Mouse (Mus musculus): ENCODE data around the gene Esd. TPM values are rescaled to one million over a fixed set of nuclear protein-coding genes. Genes with fewer than 3 reads are reported as not detected.

Gene Esd
- polyA plus RNA-seq, 1 experiment, result 394 TPM

DNA sequence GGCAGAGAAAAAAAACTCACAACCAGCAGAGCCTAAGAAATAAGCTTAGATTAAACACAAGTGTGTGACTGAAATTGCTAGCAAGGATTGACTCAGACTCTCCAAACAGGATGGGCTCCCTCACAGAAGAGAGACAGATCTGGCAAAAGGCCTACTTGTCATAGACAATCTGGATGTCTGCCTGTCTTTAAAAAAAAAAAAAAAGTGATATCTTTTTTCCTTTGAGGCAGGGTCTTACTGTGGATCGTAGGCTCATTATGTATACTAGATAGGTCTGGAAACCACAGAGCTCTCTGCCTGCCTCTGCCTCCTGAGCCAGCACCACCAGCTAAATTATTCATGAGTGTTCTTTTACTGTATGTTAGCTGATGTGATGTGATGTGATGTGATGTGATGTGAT, 35.8 kb downstream of the Esd start:
- H3K27ac ChIP-seq (ENCODE audit: insufficient read depth, low read depth, low read length), result no peak overlapping the region
- no peaks in the 10 kb centered on the region for H3K27me3 ChIP-seq (replicated peaks; ENCODE audit: control insufficient read depth, insufficient read depth, low read length)
- H3K4me3 ChIP-seq (ENCODE audit: insufficient read depth, low read depth, low read length), result no peak overlapping the region
- no peaks in the 10 kb centered on the region for H3K4me1 ChIP-seq (ENCODE audit: control insufficient read depth, insufficient read depth, low read length)
- DNase-seq, result no peak
- H3K36me3 ChIP-seq (ENCODE audit: control insufficient read depth, insufficient read depth, low read length), result 0 out of 2 replicates have a peak, but pooled peaks cover 1% of the 10 kb centered on the region
- no peak for TF ChIP-seq POLR2A (IDR thresholded peaks at IDR 0.05; ENCODE audit: low read depth, low read length)
- no peak for TF ChIP-seq CTCF (conservative IDR thresholded peaks at IDR 0.05; ENCODE audit: insufficient read depth, insufficient read length, low read depth, low read length)
- WGBS, result 90% methylated on average over 1 of the region's 1 CpGs

DNA sequence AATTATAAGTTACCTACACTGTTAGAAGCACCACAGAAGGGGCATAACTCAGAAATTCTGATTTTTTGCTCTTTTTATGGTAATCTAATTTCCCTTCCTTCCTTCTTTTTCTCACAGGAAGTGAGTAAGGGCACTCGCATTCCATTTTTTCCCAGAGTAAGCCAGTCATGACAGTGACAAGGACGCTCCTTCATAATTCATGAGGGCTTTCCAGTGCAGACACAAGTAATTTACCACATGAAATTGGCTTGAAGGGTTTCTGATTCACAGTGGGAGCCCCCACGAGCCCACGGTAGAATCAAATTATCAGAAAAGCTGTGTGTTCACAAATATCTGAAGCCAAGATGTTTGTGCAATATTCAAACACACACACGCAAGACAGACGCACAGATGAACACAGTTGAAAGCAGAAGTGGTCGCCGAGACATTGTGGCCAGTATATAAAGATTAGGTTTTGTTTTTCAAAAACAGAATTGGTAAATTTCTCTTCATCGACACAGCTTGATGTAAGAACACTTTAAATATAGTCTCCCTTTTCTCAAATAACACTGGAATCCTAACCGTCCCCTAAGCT, 42.0 kb downstream of the Esd start:
- TF ChIP-seq POLR2A (IDR thresholded peaks at IDR 0.05; ENCODE audit: low read depth, low read length), result no peak
- TF ChIP-seq CTCF (conservative IDR thresholded peaks at IDR 0.05; ENCODE audit: insufficient read depth, insufficient read length, low read depth, low read length), result no peak
- H3K4me3 ChIP-seq (ENCODE audit: insufficient read depth, low read depth, low read length), result no peak overlapping the region
- 75% methylated on average over 10 of the region's 10 CpGs for WGBS
- DNase-seq, result no peak
- H3K36me3 ChIP-seq (ENCODE audit: control insufficient read depth, insufficient read depth, low read length), result peaks cover 1% of the 10 kb centered on the region; the same call in 1 of the 2 replicates
- H3K27me3 ChIP-seq (replicated peaks; ENCODE audit: control insufficient read depth, insufficient read depth, low read length), result no peaks in the 10 kb centered on the region
- H3K4me1 ChIP-seq (ENCODE audit: control insufficient read depth, insufficient read depth, low read length), result no peaks in the 10 kb centered on the region
- H3K27ac ChIP-seq (ENCODE audit: insufficient read depth, low read depth, low read length), result no peak overlapping the region

DNA sequence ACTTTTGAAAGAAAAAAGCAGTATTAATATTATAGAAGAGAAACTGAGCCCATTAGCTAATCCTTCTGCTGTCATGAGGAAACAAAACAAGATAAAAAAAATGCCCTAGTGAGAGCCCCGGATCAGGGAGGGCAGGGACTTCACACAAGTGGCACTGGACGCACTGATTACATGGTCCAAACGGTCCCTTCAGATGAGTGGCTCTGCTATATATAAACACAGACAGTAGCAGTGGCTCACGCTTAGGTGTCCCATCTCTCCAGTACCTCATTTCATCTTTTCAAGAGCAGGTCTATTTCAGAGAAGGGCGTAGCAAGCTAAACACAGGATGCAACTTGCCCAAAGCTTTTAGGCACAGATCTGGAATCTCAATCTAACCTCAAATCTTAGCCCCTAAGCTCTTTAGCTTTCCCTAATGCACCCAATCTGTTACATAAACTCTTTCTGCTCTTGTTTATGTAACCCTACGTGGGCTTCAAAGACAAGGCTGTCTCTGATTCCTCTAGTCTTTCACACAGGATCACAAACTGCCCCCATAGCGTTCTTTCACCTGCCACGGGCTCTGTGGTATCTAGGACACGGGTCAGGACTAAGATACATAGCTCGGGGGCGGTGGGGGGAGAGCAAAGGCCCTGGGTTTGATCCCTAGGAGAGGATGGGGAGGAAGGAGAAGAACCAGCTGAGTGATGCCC, 52.3 kb downstream of the Esd start:
- WGBS, result 91% methylated on average over 11 of the region's 11 CpGs
- no peak for TF ChIP-seq POLR2A (IDR thresholded peaks at IDR 0.05; ENCODE audit: low read depth, low read length)
- TF ChIP-seq CTCF (conservative IDR thresholded peaks at IDR 0.05; ENCODE audit: insufficient read depth, insufficient read length, low read depth, low read length), result no peak
- Histone ChIP-seq H3K27ac (ENCODE audit: insufficient read depth, low read depth, low read length) (no peak overlapping the region), H3K4me3 (ENCODE audit: insufficient read depth, low read depth, low read length) (no peak overlapping the region), H3K4me1 (ENCODE audit: control insufficient read depth, insufficient read depth, low read length) (no peaks in the 10 kb centered on the region), H3K36me3 (ENCODE audit: control insufficient read depth, insufficient read depth, low read length) (peaks cover 9% of the 10 kb centered on the region), H3K27me3 (replicated peaks; ENCODE audit: control insufficient read depth, insufficient read depth, low read length) (no peaks in the 10 kb centered on the region)
- no peak for DNase-seq

DNA sequence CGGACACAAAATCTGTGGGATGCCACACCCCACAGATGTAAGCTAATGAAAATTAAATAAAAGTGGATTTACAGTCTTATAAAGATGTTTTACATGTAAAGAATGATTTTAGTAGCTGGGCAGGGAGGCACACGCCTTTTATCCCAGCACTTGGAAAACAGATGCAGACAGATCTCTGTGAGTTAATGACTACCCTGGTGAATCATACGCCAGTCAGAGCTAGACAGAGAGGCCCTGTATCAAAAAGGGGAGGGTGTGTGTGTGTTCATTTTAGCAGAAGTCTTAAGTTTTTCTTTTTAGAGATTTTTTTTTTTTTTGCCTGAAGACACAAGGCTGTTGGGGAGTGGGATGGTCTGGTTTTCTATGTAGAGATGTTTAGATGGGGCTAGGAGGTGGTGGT, 55.6 kb downstream of the Esd start:
- no peaks in the 10 kb centered on the region for H3K4me1 ChIP-seq (ENCODE audit: control insufficient read depth, insufficient read depth, low read length)
- no peak overlapping the region for H3K4me3 ChIP-seq (ENCODE audit: insufficient read depth, low read depth, low read length)
- no peaks in the 10 kb centered on the region for H3K27me3 ChIP-seq (replicated peaks; ENCODE audit: control insufficient read depth, insufficient read depth, low read length)
- DNase-seq, result no peak
- H3K36me3 ChIP-seq (ENCODE audit: control insufficient read depth, insufficient read depth, low read length), result peaks cover 9% of the 10 kb centered on the region
- no peak for TF ChIP-seq POLR2A (IDR thresholded peaks at IDR 0.05; ENCODE audit: low read depth, low read length)
- no peak for TF ChIP-seq CTCF (conservative IDR thresholded peaks at IDR 0.05; ENCODE audit: insufficient read depth, insufficient read length, low read depth, low read length)
- 86% methylated on average over 3 of the region's 3 CpGs for WGBS
- no peak overlapping the region for H3K27ac ChIP-seq (ENCODE audit: insufficient read depth, low read depth, low read length)

DNA sequence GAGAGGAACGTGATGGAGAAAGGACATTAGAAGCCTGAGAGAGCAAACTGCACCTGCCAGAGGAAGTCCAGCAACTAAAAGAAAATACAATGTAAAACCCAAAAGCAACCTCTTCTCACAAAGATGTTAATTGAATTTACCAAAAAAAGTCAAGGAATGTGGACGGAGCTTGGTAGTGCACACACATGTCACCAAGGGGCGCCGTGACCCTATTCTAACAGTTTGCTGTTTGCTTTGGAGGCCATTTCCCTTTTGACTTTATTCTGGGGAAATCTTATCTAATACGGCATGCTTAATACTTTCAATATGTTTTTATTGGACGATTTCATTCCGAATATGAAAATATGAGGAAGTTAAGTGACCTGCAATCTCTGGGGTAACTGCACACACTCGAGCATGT, 56.7 kb downstream of the Esd start:
- DNase-seq, result peak; percentile 30
- 64% methylated on average over 8 of the region's 8 CpGs for WGBS
- H3K27ac ChIP-seq (ENCODE audit: insufficient read depth, low read depth, low read length), result no peak overlapping the region
- no peaks in the 10 kb centered on the region for H3K4me1 ChIP-seq (ENCODE audit: control insufficient read depth, insufficient read depth, low read length)
- H3K36me3 ChIP-seq (ENCODE audit: control insufficient read depth, insufficient read depth, low read length), result peaks cover 6% of the 10 kb centered on the region
- H3K4me3 ChIP-seq (ENCODE audit: insufficient read depth, low read depth, low read length), result no peak overlapping the region
- H3K27me3 ChIP-seq (replicated peaks; ENCODE audit: control insufficient read depth, insufficient read depth, low read length), result no peaks in the 10 kb centered on the region
- TF ChIP-seq POLR2A (IDR thresholded peaks at IDR 0.05; ENCODE audit: low read depth, low read length) (no peak), CTCF (conservative IDR thresholded peaks at IDR 0.05; ENCODE audit: insufficient read depth, insufficient read length, low read depth, low read length) (peak; percentile 47)

DNA sequence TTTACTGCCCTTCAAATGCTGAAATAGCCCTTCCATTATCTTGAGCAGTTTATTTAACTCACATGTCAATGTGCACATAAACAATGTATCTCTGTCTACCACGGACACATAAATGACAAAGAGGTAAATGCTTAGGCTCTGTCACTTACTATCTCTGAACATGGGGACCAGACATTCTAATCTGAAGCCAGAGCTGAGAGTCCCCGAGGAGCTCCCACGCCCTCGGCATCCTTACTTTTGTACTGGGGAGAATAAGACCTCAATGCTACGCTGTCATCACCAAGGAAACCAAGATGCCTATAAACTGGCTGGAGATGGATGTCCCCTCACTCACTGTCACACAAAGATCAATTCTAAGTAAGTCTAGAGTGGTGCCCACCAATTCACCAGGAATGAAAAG, 58.4 kb downstream of the Esd start:
- H3K4me3 ChIP-seq (ENCODE audit: insufficient read depth, low read depth, low read length), result no peak overlapping the region
- DNase-seq, result no peak
- H3K4me1 ChIP-seq (ENCODE audit: control insufficient read depth, insufficient read depth, low read length), result no peaks in the 10 kb centered on the region
- peaks cover 5% of the 10 kb centered on the region for H3K36me3 ChIP-seq (ENCODE audit: control insufficient read depth, insufficient read depth, low read length)
- WGBS, result 89% methylated on average over 5 of the region's 5 CpGs
- H3K27me3 ChIP-seq (replicated peaks; ENCODE audit: control insufficient read depth, insufficient read depth, low read length), result no peaks in the 10 kb centered on the region
- no peak overlapping the region for H3K27ac ChIP-seq (ENCODE audit: insufficient read depth, low read depth, low read length)
- TF ChIP-seq CTCF (conservative IDR thresholded peaks at IDR 0.05; ENCODE audit: insufficient read depth, insufficient read length, low read depth, low read length) (no peak), POLR2A (IDR thresholded peaks at IDR 0.05; ENCODE audit: low read depth, low read length) (no peak)

DNA sequence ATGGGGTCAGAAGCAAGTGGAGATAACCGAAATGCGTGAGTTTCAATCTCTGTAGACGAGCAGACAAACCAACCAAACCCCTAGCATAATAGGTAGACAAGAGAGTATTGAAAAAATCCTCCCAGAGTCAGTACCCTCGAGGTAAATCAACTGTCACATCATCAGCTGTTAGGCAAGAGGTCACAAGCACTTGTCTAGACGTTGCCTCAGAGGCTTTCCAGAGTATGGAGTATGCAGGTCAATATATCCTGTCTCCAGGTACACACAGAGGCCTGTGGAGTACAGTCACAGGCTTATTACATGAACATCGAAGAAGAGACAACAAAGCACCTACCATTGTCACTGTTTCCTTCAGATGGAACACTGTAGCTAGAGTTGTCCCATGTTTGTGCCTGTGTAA, 60.7 kb downstream of the Esd start:
- Histone ChIP-seq H3K4me1 (ENCODE audit: control insufficient read depth, insufficient read depth, low read length) (no peaks in the 10 kb centered on the region), H3K36me3 (ENCODE audit: control insufficient read depth, insufficient read depth, low read length) (peaks cover 1% of the 10 kb centered on the region; the same call in 1 of the 2 replicates), H3K4me3 (ENCODE audit: insufficient read depth, low read depth, low read length) (no peak overlapping the region), H3K27me3 (replicated peaks; ENCODE audit: control insufficient read depth, insufficient read depth, low read length) (no peaks in the 10 kb centered on the region), H3K27ac (ENCODE audit: insufficient read depth, low read depth, low read length) (no peak overlapping the region)
- no peak for TF ChIP-seq POLR2A (IDR thresholded peaks at IDR 0.05; ENCODE audit: low read depth, low read length)
- TF ChIP-seq CTCF (conservative IDR thresholded peaks at IDR 0.05; ENCODE audit: insufficient read depth, insufficient read length, low read depth, low read length), result no peak
- 83% methylated on average over 6 of the region's 6 CpGs for WGBS
- DNase-seq, result no peak

Measured in kidney, adult 2 months (tissue).